Mouse (Mus musculus): ENCODE measurements at regions not wholly inside any gene's neighbourhood (a gene's known extent, or its start where the extent isn't known, plus 50 kb on each side); places are given as distances from the start of the nearest gene placed in this dataset.
A peak's percentile ranks its signal among the peaks of the same experiment; 100 is the strongest.

DNA sequence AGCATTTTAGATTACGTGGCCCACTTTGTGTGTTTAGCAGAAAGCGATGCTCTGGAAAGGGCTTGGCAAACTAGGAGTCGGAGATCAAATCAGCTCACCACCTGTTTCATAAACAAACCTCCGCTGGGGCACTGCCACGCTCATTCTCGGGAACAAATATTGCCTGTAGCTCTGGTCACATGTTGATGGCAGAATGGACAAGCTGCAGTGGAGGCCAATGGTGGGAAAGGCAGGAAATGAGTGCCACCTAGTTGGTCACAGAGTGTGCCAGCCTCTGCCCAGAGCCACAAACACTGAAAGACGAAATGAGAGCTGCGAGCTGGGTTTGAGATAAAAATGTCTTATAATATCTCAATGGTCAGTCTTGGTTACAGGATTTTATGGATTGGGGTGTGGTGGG is 259.2 kb upstream of the Csf3r start:
- H3K9me3 ChIP-seq (replicated peaks) = no peaks in the 10 kb centered on the region
- H3K27me3 ChIP-seq (ENCODE audit: low read depth, poor library complexity, severe bottlenecking) = no peaks in the 10 kb centered on the region
- no peak for DNase-seq (ENCODE audit: low spot score)
- H3K36me3 ChIP-seq = no peaks in the 10 kb centered on the region
- H3K4me1 ChIP-seq = 0 out of 2 replicates have a peak, but pooled peaks cover 3% of the 10 kb centered on the region
- no peak overlapping the region for H3K4me3 ChIP-seq
- 89% methylated on average over 8 of the region's 8 CpGs for WGBS
- no peak overlapping the region for H3K27ac ChIP-seq (replicated peaks)

- H3K4me3 ChIP-seq = no peak overlapping the region
- H3K4me1 ChIP-seq = peaks cover 32% of the 10 kb centered on the region
- H3K9me3 ChIP-seq (replicated peaks) = no peaks in the 10 kb centered on the region
- 82% methylated on average over 4 of the region's 4 CpGs for WGBS
- H3K27ac ChIP-seq (replicated peaks) = 0 out of 2 replicates have a peak overlapping the region, but pooled peaks have one; percentile 49
- H3K36me3 ChIP-seq = no peaks in the 10 kb centered on the region
- no peak for DNase-seq (ENCODE audit: low spot score)
- peaks cover 52% of the 10 kb centered on the region for H3K27me3 ChIP-seq (ENCODE audit: low read depth, poor library complexity, severe bottlenecking)
Observed at GRCm38 (mm10) chr4:125777126-125777525, 247.2 kb upstream of the Csf3r start.

DNA sequence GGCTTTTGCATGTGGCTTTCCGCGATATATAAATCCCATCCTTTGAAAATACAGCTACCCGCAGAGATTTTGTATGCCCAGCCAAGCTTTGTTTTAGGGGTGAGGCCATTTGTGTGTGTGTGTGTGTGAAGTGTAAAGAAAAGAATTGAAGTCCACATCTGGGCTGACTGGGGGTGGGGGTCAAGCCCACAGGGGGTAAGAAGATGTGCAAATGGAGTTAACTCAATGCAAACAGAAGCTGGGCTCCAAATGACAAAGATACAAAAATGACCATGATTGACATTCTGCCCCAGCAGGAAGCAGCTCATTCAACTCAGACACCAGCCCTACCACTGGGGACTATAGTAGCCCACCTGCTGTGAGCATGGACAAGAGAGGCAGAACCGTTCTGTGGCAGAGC is 244.2 kb upstream of the Csf3r start:
- no peak overlapping the region for H3K4me3 ChIP-seq
- peak overlapping the region; percentile 69; the same call in 1 of the 2 replicates for H3K27ac ChIP-seq (replicated peaks)
- peaks cover 37% of the 10 kb centered on the region for H3K4me1 ChIP-seq
- H3K9me3 ChIP-seq (replicated peaks) = no peaks in the 10 kb centered on the region
- peaks cover 82% of the 10 kb centered on the region for H3K27me3 ChIP-seq (ENCODE audit: low read depth, poor library complexity, severe bottlenecking)
- peak; percentile 36 for DNase-seq (ENCODE audit: low spot score)
- no peaks in the 10 kb centered on the region for H3K36me3 ChIP-seq
- WGBS = 11% methylated on average over 4 of the region's 4 CpGs

DNA sequence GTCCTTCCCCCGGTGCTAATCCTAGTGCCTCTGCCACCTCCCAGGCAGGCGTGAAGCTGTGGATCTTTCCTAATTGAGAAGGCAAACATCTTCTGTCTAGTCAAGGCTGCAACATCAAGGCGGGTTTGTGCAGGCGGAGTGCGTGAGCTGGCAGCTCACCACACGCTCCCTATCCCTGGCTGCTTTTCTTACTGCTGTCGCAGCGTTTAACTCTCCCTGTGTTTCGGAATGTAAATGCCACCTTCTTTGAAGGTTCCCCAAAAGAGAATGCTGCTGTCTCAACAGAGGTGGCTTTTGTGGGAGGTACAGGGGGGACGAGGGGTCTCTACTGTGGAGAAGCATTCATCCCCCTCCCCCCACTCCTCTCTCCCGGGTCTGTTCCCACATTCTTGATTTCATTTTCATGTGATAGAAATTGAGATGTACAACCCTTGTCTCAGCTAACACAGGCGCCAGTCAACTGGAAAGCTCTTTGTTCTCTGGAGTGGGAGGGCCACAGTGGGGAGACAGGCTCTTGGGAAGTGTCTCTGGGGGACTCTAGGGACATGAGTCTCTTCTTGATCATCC is 243.3 kb upstream of the Csf3r start:
- peak overlapping the region; percentile 20; the same call in 1 of the 2 replicates for H3K4me3 ChIP-seq
- peaks cover 41% of the 10 kb centered on the region for H3K4me1 ChIP-seq
- H3K27me3 ChIP-seq (ENCODE audit: low read depth, poor library complexity, severe bottlenecking) = peaks cover 90% of the 10 kb centered on the region
- no peaks in the 10 kb centered on the region for H3K9me3 ChIP-seq (replicated peaks)
- peak overlapping the region; percentile 58; the same call in 1 of the 2 replicates for H3K27ac ChIP-seq (replicated peaks)
- DNase-seq (ENCODE audit: low spot score) = peak; percentile 54
- no peaks in the 10 kb centered on the region for H3K36me3 ChIP-seq
- WGBS = 8% methylated on average over 12 of the region's 12 CpGs

DNA sequence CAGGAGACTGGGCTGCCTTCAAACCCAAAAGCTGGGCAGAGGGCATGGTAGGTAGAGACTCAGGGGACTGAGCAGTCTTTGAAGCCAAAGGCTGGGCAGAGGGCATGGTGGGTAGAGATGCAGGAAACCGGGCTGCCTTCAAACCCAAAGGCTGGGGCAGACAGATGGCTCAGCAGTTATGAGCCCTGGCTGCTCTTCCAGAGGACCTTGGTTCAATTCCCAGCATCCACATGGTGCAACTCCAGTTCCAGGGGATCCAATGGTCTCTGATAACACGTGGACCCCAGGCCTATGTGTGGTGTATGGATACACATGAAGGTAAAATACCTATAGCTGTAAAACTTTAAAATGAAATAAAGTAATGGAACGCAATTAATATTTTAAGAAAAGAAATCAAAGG is 242.0 kb upstream of the Csf3r start:
- peaks cover 44% of the 10 kb centered on the region for H3K4me1 ChIP-seq

DNA sequence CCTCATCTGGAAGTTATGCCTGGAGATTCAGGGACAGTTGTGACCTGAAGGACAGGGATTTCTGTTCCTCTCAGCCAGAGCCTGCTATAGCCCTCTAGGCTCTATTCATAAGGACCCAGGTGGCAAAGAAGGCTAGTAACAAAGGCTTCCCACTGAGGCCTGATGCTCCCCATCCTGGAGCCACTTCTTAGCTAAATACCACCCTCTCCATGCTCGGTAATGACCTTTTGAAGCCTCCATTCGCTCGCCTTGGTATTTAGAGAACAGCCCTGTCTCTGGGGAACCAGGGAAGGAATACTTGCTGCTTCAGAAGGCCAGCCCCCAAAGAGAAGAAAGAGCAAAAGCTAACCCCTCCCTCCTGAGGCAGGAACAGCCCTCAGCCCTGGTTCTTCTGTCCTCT is 238.3 kb upstream of the Csf3r start:
- Histone ChIP-seq H3K4me3 (no peak overlapping the region), H3K27ac (replicated peaks) (no peak overlapping the region)
- no peak for DNase-seq (ENCODE audit: low spot score)

More for the DNA sequence above, 242.0 kb upstream of the Csf3r start:
- H3K9me3 ChIP-seq (replicated peaks) = no peaks in the 10 kb centered on the region
- no peak overlapping the region for H3K27ac ChIP-seq (replicated peaks)
- H3K27me3 ChIP-seq (ENCODE audit: low read depth, poor library complexity, severe bottlenecking) = peaks cover 80% of the 10 kb centered on the region
- no peak overlapping the region for H3K4me3 ChIP-seq
- DNase-seq (ENCODE audit: low spot score) = no peak
- H3K36me3 ChIP-seq = no peaks in the 10 kb centered on the region
- 84% methylated on average over 3 of the region's 3 CpGs for WGBS

DNA sequence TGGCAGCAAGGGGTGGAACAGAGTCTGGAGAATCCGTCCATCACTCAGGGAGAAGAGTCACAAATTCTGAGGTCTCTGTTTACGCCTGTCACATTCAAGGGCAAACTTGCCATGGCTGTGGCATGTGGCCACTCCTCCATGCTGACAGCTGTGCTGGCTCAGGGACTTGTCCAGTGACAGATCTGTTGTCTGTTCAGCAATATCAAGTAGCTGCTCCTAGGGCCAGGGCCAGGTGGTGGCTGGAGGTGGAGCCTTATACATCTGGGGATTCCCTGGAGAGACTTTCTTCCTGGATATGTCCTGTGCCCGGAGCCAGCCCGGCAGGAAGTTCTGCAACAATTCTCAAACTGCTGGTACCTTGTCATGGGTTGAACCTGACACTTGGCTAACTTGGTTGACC is 229.7 kb upstream of the Csf3r start:
- DNase-seq (ENCODE audit: low spot score) = no peak
- no peaks in the 10 kb centered on the region for H3K4me1 ChIP-seq
- H3K27ac ChIP-seq (replicated peaks) = no peak overlapping the region
- H3K4me3 ChIP-seq = no peak overlapping the region
- 0 out of 2 replicates have a peak, but pooled peaks cover 5% of the 10 kb centered on the region for H3K9me3 ChIP-seq (replicated peaks)
- H3K27me3 ChIP-seq (ENCODE audit: low read depth, poor library complexity, severe bottlenecking) = no peaks in the 10 kb centered on the region
- H3K36me3 ChIP-seq = no peaks in the 10 kb centered on the region
- 91% methylated on average over 4 of the region's 4 CpGs for WGBS

More for the DNA sequence above, 238.3 kb upstream of the Csf3r start:
- H3K4me1 ChIP-seq = peaks cover 19% of the 10 kb centered on the region
- H3K27me3 ChIP-seq (ENCODE audit: low read depth, poor library complexity, severe bottlenecking) = peaks cover 47% of the 10 kb centered on the region
- no peaks in the 10 kb centered on the region for H3K36me3 ChIP-seq
- H3K9me3 ChIP-seq (replicated peaks) = no peaks in the 10 kb centered on the region
- WGBS = 27% methylated on average over 3 of the region's 3 CpGs

- DNase-seq (ENCODE audit: low spot score) = no peak
- H3K4me1 ChIP-seq = peaks cover 17% of the 10 kb centered on the region
- 96% methylated on average over 4 of the region's 4 CpGs for WGBS
- H3K36me3 ChIP-seq = no peaks in the 10 kb centered on the region
- H3K27me3 ChIP-seq (ENCODE audit: low read depth, poor library complexity, severe bottlenecking) = no peaks in the 10 kb centered on the region
- H3K9me3 ChIP-seq (replicated peaks) = peaks cover 4% of the 10 kb centered on the region; the same call in 1 of the 2 replicates
- H3K27ac ChIP-seq (replicated peaks) = no peak overlapping the region
- H3K4me3 ChIP-seq = no peak overlapping the region
Observed at GRCm38 (mm10) chr4:125807923-125808322, 216.4 kb upstream of the Csf3r start.

DNA sequence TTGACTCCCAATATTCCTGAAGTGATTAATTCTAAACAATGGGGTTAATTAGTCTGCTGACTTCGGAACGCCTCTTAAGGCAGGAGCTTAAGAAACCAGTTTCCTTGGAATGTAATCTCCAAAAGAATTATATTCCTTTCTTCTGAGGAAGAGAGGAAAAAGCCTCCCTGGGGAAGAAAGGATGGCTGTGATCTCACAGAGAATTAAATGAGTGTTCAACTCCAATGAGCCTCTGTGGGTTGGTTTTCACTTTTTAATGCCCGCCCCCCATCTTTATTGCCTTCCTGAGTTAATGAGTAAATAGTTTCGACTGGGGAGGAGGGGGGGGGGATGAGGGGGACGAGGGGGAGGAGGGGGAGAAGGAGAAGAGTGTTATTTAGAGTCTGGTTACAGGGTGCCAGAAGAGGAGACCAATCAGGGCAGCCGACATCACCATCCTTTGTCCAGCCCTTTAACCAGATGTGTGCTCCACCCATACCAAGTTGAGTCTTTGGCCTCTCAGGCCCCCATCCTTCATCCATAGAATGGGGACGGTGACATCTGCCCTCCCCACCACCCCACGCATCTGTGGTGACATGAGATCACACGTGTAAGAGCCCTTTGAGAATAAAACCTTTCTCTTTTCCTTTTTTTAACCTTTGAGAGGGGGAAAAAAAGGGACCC is 214.8 kb upstream of the Csf3r start:
- no peak overlapping the region for H3K27ac ChIP-seq (replicated peaks)
- no peak for DNase-seq (ENCODE audit: low spot score)
- no peaks in the 10 kb centered on the region for H3K27me3 ChIP-seq (ENCODE audit: low read depth, poor library complexity, severe bottlenecking)
- no peaks in the 10 kb centered on the region for H3K36me3 ChIP-seq
- WGBS = 24% methylated on average over 9 of the region's 9 CpGs
- peaks cover 4% of the 10 kb centered on the region; the same call in 1 of the 2 replicates for H3K9me3 ChIP-seq (replicated peaks)
- no peak overlapping the region for H3K4me3 ChIP-seq
- peaks cover 17% of the 10 kb centered on the region for H3K4me1 ChIP-seq

GRCm38 (mm10) chr4:125810247-125810646 is 214.1 kb upstream of the Csf3r start:
- Histone ChIP-seq H3K27me3 (ENCODE audit: low read depth, poor library complexity, severe bottlenecking) (no peaks in the 10 kb centered on the region), H3K4me1 (peaks cover 17% of the 10 kb centered on the region), H3K27ac (replicated peaks) (no peak overlapping the region; the same call in 1 of the 2 replicates), H3K9me3 (replicated peaks) (peaks cover 4% of the 10 kb centered on the region; the same call in 1 of the 2 replicates), H3K4me3 (no peak overlapping the region), H3K36me3 (no peaks in the 10 kb centered on the region)
- no peak for DNase-seq (ENCODE audit: low spot score)
- WGBS = 68% methylated on average over 8 of the region's 8 CpGs

DNA sequence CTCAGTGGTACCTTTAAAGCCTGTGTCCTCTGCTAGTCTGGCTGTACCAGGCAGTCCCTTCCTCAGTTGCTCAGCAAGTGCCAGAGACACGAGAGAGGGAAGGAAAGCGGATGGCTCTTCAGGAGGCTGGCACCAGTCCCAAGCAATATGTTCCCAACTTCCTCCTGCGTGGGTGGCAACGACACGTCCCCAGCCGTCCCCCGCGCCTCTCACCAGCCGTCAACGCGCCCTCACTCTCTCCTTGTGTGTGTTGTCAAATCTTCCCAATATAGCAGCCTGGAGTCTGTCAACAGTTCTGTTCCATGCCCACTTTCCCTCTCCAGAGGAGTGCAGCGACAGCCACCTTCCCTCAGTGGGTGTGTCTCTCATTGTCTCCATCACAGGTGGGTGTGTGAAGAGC is 210.0 kb upstream of the Csf3r start:
- peaks cover 24% of the 10 kb centered on the region for H3K4me1 ChIP-seq
- H3K36me3 ChIP-seq = no peaks in the 10 kb centered on the region
- 89% methylated on average over 12 of the region's 12 CpGs for WGBS
- no peak overlapping the region for H3K27ac ChIP-seq (replicated peaks)
- no peak for DNase-seq (ENCODE audit: low spot score)
- H3K4me3 ChIP-seq = no peak overlapping the region
- 0 out of 2 replicates have a peak, but pooled peaks cover 4% of the 10 kb centered on the region for H3K9me3 ChIP-seq (replicated peaks)
- peaks cover 9% of the 10 kb centered on the region; the same call in 1 of the 2 replicates for H3K27me3 ChIP-seq (ENCODE audit: low read depth, poor library complexity, severe bottlenecking)

GRCm38 (mm10) chr4:125815276-125815675 is 209.1 kb upstream of the Csf3r start:
- no peak for DNase-seq (ENCODE audit: low spot score)
- H3K4me3 ChIP-seq = no peak overlapping the region
- peaks cover 9% of the 10 kb centered on the region; the same call in 1 of the 2 replicates for H3K27me3 ChIP-seq (ENCODE audit: low read depth, poor library complexity, severe bottlenecking)
- no peaks in the 10 kb centered on the region for H3K36me3 ChIP-seq
- WGBS = 64% methylated on average over 3 of the region's 3 CpGs
- 0 out of 2 replicates have a peak, but pooled peaks cover 4% of the 10 kb centered on the region for H3K9me3 ChIP-seq (replicated peaks)
- peaks cover 19% of the 10 kb centered on the region for H3K4me1 ChIP-seq
- no peak overlapping the region for H3K27ac ChIP-seq (replicated peaks)

DNA sequence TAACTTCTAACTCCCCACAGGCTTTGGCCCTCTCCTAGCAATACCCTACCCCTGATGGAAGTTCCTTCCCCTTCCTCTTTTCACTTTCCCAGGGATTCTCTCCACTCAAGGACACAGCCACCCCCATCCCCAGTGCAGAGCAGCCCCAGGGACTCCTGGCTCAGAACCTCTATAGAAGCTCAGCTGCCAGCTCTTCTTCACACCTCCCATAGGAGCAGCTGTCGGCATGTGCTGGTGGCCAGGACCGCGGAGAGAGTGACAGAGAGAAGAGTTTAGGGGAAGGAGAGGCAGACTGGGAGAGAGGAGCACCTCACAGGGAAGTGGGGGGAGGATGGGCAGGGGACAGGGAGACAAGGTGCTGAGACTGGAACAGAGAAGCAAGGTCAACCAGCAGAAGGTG is 199.8 kb upstream of the Csf3r start:
- Histone ChIP-seq H3K27ac (replicated peaks) (no peak overlapping the region), H3K9me3 (replicated peaks) (no peaks in the 10 kb centered on the region), H3K36me3 (no peaks in the 10 kb centered on the region), H3K27me3 (ENCODE audit: low read depth, poor library complexity, severe bottlenecking) (no peaks in the 10 kb centered on the region), H3K4me3 (no peak overlapping the region), H3K4me1 (peaks cover 3% of the 10 kb centered on the region)
- 62% methylated on average over 3 of the region's 3 CpGs for WGBS
- DNase-seq (ENCODE audit: low spot score) = no peak

Data from midbrain, embryonic 10.5 days (tissue).